Mouse (Mus musculus): ENCODE data around the gene Rgl1. TPM values are rescaled to one million over a fixed set of nuclear protein-coding genes. Genes with fewer than 3 reads are reported as not detected.

Gene Rgl1
- total RNA-seq, 1 experiment, result 1.3 TPM

GRCm38 (mm10) chr1:152499802-152500201, 266.3 kb downstream of the Rgl1 start:
- H3K9me3 ChIP-seq (ENCODE audit: control insufficient read depth, insufficient read depth, low read depth, low read length), result no peaks in the 10 kb centered on the region
- no peaks in the 10 kb centered on the region for H3K36me3 ChIP-seq (ENCODE audit: control insufficient read depth, insufficient read depth, low read length, poor library complexity, severe bottlenecking)
- H3K27ac ChIP-seq (ENCODE audit: insufficient read depth, low read depth, low read length, poor library complexity, severe bottlenecking), result no peak overlapping the region
- in situ Hi-C loops (cut with MboI; ENCODE audit: low sequenced_read_pairs in 2 of 2, unreplicated experiment in 2 of 2), result no loop called here
- no peak for TF ChIP-seq CHD2 (IDR thresholded peaks at IDR 0.05; ENCODE audit: low read depth, low read length)
- TF ChIP-seq ZC3H11A (IDR thresholded peaks at IDR 0.05; ENCODE audit: borderline replicate concordance, low read depth, low read length), result no peak
- TF ChIP-seq HCFC1 (IDR thresholded peaks at IDR 0.05; ENCODE audit: borderline replicate concordance, insufficient read depth, low read length), result no peak
- TF ChIP-seq ZNF384 (IDR thresholded peaks at IDR 0.05; ENCODE audit: low read depth, low read length), result no peak
- no peak for TF ChIP-seq MAFK (IDR thresholded peaks at IDR 0.05; ENCODE audit: insufficient read depth, low read depth, low read length)
- no peak for DNase-seq (ENCODE audit: low read depth, low spot score)
- H3K4me1 ChIP-seq (ENCODE audit: control insufficient read depth in 2 of 2, insufficient read depth in 2 of 2, low read length in 2 of 2, poor library complexity in 1 of 2), result no peaks in the 10 kb centered on the region
- no peak overlapping the region for H3K9ac ChIP-seq (ENCODE audit: insufficient read depth, low read depth, low read length, poor library complexity, severe bottlenecking)
- H3K4me3 ChIP-seq (ENCODE audit: insufficient read depth in 1 of 2, low read depth in 1 of 2, low read length in 2 of 2, poor library complexity in 1 of 2, severe bottlenecking in 1 of 2), result no peak overlapping the region

GRCm38 (mm10) chr1:152497581-152497980, 268.6 kb downstream of the Rgl1 start:
- H3K27ac ChIP-seq (ENCODE audit: insufficient read depth, low read depth, low read length, poor library complexity, severe bottlenecking), result no peak overlapping the region
- TF ChIP-seq ZC3H11A (IDR thresholded peaks at IDR 0.05; ENCODE audit: borderline replicate concordance, low read depth, low read length) (no peak), CHD2 (IDR thresholded peaks at IDR 0.05; ENCODE audit: low read depth, low read length) (no peak), HCFC1 (IDR thresholded peaks at IDR 0.05; ENCODE audit: borderline replicate concordance, insufficient read depth, low read length) (no peak), ZNF384 (IDR thresholded peaks at IDR 0.05; ENCODE audit: low read depth, low read length) (no peak), MAFK (IDR thresholded peaks at IDR 0.05; ENCODE audit: insufficient read depth, low read depth, low read length) (no peak)
- no peaks in the 10 kb centered on the region for H3K4me1 ChIP-seq (ENCODE audit: control insufficient read depth in 2 of 2, insufficient read depth in 2 of 2, low read length in 2 of 2, poor library complexity in 1 of 2)
- H3K4me3 ChIP-seq (ENCODE audit: insufficient read depth in 1 of 2, low read depth in 1 of 2, low read length in 2 of 2, poor library complexity in 1 of 2, severe bottlenecking in 1 of 2), result peak overlapping the region in 1 of 2 experiments; percentile 8; a peak in 1 of 4 replicates
- H3K36me3 ChIP-seq (ENCODE audit: control insufficient read depth, insufficient read depth, low read length, poor library complexity, severe bottlenecking), result no peaks in the 10 kb centered on the region
- no peaks in the 10 kb centered on the region for H3K9me3 ChIP-seq (ENCODE audit: control insufficient read depth, insufficient read depth, low read depth, low read length)
- no peak overlapping the region; the same call in 1 of the 2 replicates for H3K9ac ChIP-seq (ENCODE audit: insufficient read depth, low read depth, low read length, poor library complexity, severe bottlenecking)
- in situ Hi-C loops (cut with MboI; ENCODE audit: low sequenced_read_pairs in 2 of 2, unreplicated experiment in 2 of 2), result no loop called here
- no peak for DNase-seq (ENCODE audit: low read depth, low spot score)

GRCm38 (mm10) chr1:152496831-152497230, 269.3 kb downstream of the Rgl1 start:
- in situ Hi-C loops (cut with MboI; ENCODE audit: low sequenced_read_pairs in 2 of 2, unreplicated experiment in 2 of 2), result no loop called here
- no peak overlapping the region for H3K27ac ChIP-seq (ENCODE audit: insufficient read depth, low read depth, low read length, poor library complexity, severe bottlenecking)
- no peak for DNase-seq (ENCODE audit: low read depth, low spot score)
- no peak overlapping the region for H3K9ac ChIP-seq (ENCODE audit: insufficient read depth, low read depth, low read length, poor library complexity, severe bottlenecking)
- no peaks in the 10 kb centered on the region for H3K4me1 ChIP-seq (ENCODE audit: control insufficient read depth in 2 of 2, insufficient read depth in 2 of 2, low read length in 2 of 2, poor library complexity in 1 of 2)
- H3K4me3 ChIP-seq (ENCODE audit: insufficient read depth in 1 of 2, low read depth in 1 of 2, low read length in 2 of 2, poor library complexity in 1 of 2, severe bottlenecking in 1 of 2), result no peak overlapping the region
- no peaks in the 10 kb centered on the region for H3K9me3 ChIP-seq (ENCODE audit: control insufficient read depth, insufficient read depth, low read depth, low read length)
- TF ChIP-seq CHD2 (IDR thresholded peaks at IDR 0.05; ENCODE audit: low read depth, low read length) (no peak), ZC3H11A (IDR thresholded peaks at IDR 0.05; ENCODE audit: borderline replicate concordance, low read depth, low read length) (no peak), HCFC1 (IDR thresholded peaks at IDR 0.05; ENCODE audit: borderline replicate concordance, insufficient read depth, low read length) (no peak), ZNF384 (IDR thresholded peaks at IDR 0.05; ENCODE audit: low read depth, low read length) (no peak), MAFK (IDR thresholded peaks at IDR 0.05; ENCODE audit: insufficient read depth, low read depth, low read length) (no peak)
- no peaks in the 10 kb centered on the region for H3K36me3 ChIP-seq (ENCODE audit: control insufficient read depth, insufficient read depth, low read length, poor library complexity, severe bottlenecking)

GRCm38 (mm10) chr1:152492258-152492657, 273.9 kb downstream of the Rgl1 start:
- H3K9me3 ChIP-seq (ENCODE audit: control insufficient read depth, insufficient read depth, low read depth, low read length), result no peaks in the 10 kb centered on the region
- no peak for DNase-seq (ENCODE audit: low read depth, low spot score)
- no peak overlapping the region for H3K27ac ChIP-seq (ENCODE audit: insufficient read depth, low read depth, low read length, poor library complexity, severe bottlenecking)
- H3K36me3 ChIP-seq (ENCODE audit: control insufficient read depth, insufficient read depth, low read length, poor library complexity, severe bottlenecking), result no peaks in the 10 kb centered on the region
- no peak overlapping the region for H3K4me3 ChIP-seq (ENCODE audit: insufficient read depth in 1 of 2, low read depth in 1 of 2, low read length in 2 of 2, poor library complexity in 1 of 2, severe bottlenecking in 1 of 2)
- no peaks in the 10 kb centered on the region for H3K4me1 ChIP-seq (ENCODE audit: control insufficient read depth in 2 of 2, insufficient read depth in 2 of 2, low read length in 2 of 2, poor library complexity in 1 of 2)
- no peak overlapping the region for H3K9ac ChIP-seq (ENCODE audit: insufficient read depth, low read depth, low read length, poor library complexity, severe bottlenecking)
- no peak for TF ChIP-seq CHD2 (IDR thresholded peaks at IDR 0.05; ENCODE audit: low read depth, low read length)
- no peak for TF ChIP-seq ZNF384 (IDR thresholded peaks at IDR 0.05; ENCODE audit: low read depth, low read length)
- no peak for TF ChIP-seq HCFC1 (IDR thresholded peaks at IDR 0.05; ENCODE audit: borderline replicate concordance, insufficient read depth, low read length)
- no peak for TF ChIP-seq ZC3H11A (IDR thresholded peaks at IDR 0.05; ENCODE audit: borderline replicate concordance, low read depth, low read length)
- TF ChIP-seq MAFK (IDR thresholded peaks at IDR 0.05; ENCODE audit: insufficient read depth, low read depth, low read length), result no peak
- in situ Hi-C loops (cut with MboI; ENCODE audit: low sequenced_read_pairs in 2 of 2, unreplicated experiment in 2 of 2), result no loop called here

GRCm38 (mm10) chr1:152490842-152491241, 275.3 kb downstream of the Rgl1 start:
- Histone ChIP-seq H3K36me3 (ENCODE audit: control insufficient read depth, insufficient read depth, low read length, poor library complexity, severe bottlenecking) (no peaks in the 10 kb centered on the region), H3K9me3 (ENCODE audit: control insufficient read depth, insufficient read depth, low read depth, low read length) (no peaks in the 10 kb centered on the region), H3K4me1 (ENCODE audit: control insufficient read depth in 2 of 2, insufficient read depth in 2 of 2, low read length in 2 of 2, poor library complexity in 1 of 2) (no peaks in the 10 kb centered on the region), H3K4me3 (ENCODE audit: insufficient read depth in 1 of 2, low read depth in 1 of 2, low read length in 2 of 2, poor library complexity in 1 of 2, severe bottlenecking in 1 of 2) (no peak overlapping the region), H3K9ac (ENCODE audit: insufficient read depth, low read depth, low read length, poor library complexity, severe bottlenecking) (no peak overlapping the region), H3K27ac (ENCODE audit: insufficient read depth, low read depth, low read length, poor library complexity, severe bottlenecking) (no peak overlapping the region)
- DNase-seq (ENCODE audit: low read depth, low spot score), result no peak
- TF ChIP-seq CHD2 (IDR thresholded peaks at IDR 0.05; ENCODE audit: low read depth, low read length) (no peak), MAFK (IDR thresholded peaks at IDR 0.05; ENCODE audit: insufficient read depth, low read depth, low read length) (no peak), ZNF384 (IDR thresholded peaks at IDR 0.05; ENCODE audit: low read depth, low read length) (no peak), HCFC1 (IDR thresholded peaks at IDR 0.05; ENCODE audit: borderline replicate concordance, insufficient read depth, low read length) (no peak), ZC3H11A (IDR thresholded peaks at IDR 0.05; ENCODE audit: borderline replicate concordance, low read depth, low read length) (no peak)
- in situ Hi-C loops (cut with MboI; ENCODE audit: low sequenced_read_pairs in 2 of 2, unreplicated experiment in 2 of 2), result no loop called here

Data from ES-E14 (cell line).